Mouse (Mus musculus): ENCODE data around the gene Dusp3. TPM values are rescaled to one million over a fixed set of nuclear protein-coding genes. Genes with fewer than 3 reads are reported as not detected.
A peak's percentile ranks its signal among the peaks of the same experiment; 100 is the strongest.

Dusp3 gene
- total and polyA plus RNA-seq, 2 experiments from 2014 or later, result 36.3 to 44.1 TPM

- H3K4me1 ChIP-seq (ENCODE audit: insufficient read depth, low read length), result peaks cover 1% of the 10 kb centered on the region; the same call in 1 of the 2 replicates
- no peak for TF ChIP-seq CTCF (IDR thresholded peaks at IDR 0.05)
- WGBS, result 13% methylated on average over 7 of the region's 7 CpGs
- ATAC-seq (ENCODE audit: low FRiP score), result no peak
- DNase-seq (ENCODE audit: low spot score), result no peak
- no peak overlapping the region for H3K4me3 ChIP-seq (ENCODE audit: low read depth, low read length)
- H3K27ac ChIP-seq (ENCODE audit: low read depth, low read length), result no peak overlapping the region
- H3K4me2 ChIP-seq (ENCODE audit: low read depth, low read length, poor library complexity, severe bottlenecking), result no peak overlapping the region
- no peak overlapping the region for H3K9ac ChIP-seq (replicated peaks; ENCODE audit: low read length, poor library complexity, severe bottlenecking)
- no peaks in the 10 kb centered on the region; the same call in 1 of the 2 replicates for H3K36me3 ChIP-seq (ENCODE audit: insufficient read depth, low read length)
- no peaks in the 10 kb centered on the region for H3K9me3 ChIP-seq (ENCODE audit: low read length)
- H3K27me3 ChIP-seq (ENCODE audit: insufficient read depth, low read length), result peaks cover 29% of the 10 kb centered on the region
Measured at GRCm38 (mm10) chr11:101968311-101968710, 18.5 kb downstream of the Dusp3 start.

GRCm38 (mm10) chr11:101966965-101967614 is 19.7 kb downstream of the Dusp3 start, which contains the start of gene Sost:
Gene Sost, minus strand, starts transcription at chr11:101967015.
- peaks cover 5% of the 10 kb centered on the region; the same call in 1 of the 2 replicates for H3K4me1 ChIP-seq (ENCODE audit: insufficient read depth, low read length)
- no peaks in the 10 kb centered on the region for H3K36me3 ChIP-seq (ENCODE audit: insufficient read depth, low read length)
- DNase-seq (ENCODE audit: low spot score), result no peak
- 28% methylated on average over 10 of the region's 10 CpGs for WGBS
- H3K4me2 ChIP-seq (ENCODE audit: low read depth, low read length, poor library complexity, severe bottlenecking), result no peak within 1 kb of the TSS
- no peak within 1 kb of the TSS for H3K4me3 ChIP-seq (ENCODE audit: low read depth, low read length)
- TF ChIP-seq CTCF (IDR thresholded peaks at IDR 0.05), result no peak
- no peak within 1 kb of the TSS; the same call in 1 of the 2 replicates for H3K9ac ChIP-seq (replicated peaks; ENCODE audit: low read length, poor library complexity, severe bottlenecking)
- H3K9me3 ChIP-seq (ENCODE audit: low read length), result no peaks in the 10 kb centered on the region
- no peak within 1 kb of the TSS for H3K27ac ChIP-seq (ENCODE audit: low read depth, low read length)
- no peak for ATAC-seq (ENCODE audit: low FRiP score)
- peaks cover 39% of the 10 kb centered on the region for H3K27me3 ChIP-seq (ENCODE audit: insufficient read depth, low read length)

GRCm38 (mm10) chr11:101965553-101965952 is 21.3 kb downstream of the Dusp3 start:
- WGBS, result 10% methylated on average over 2 of the region's 2 CpGs
- Histone ChIP-seq H3K4me2 (ENCODE audit: low read depth, low read length, poor library complexity, severe bottlenecking) (no peak overlapping the region), H3K9me3 (ENCODE audit: low read length) (no peaks in the 10 kb centered on the region), H3K36me3 (ENCODE audit: insufficient read depth, low read length) (no peaks in the 10 kb centered on the region), H3K27ac (ENCODE audit: low read depth, low read length) (no peak overlapping the region), H3K27me3 (ENCODE audit: insufficient read depth, low read length) (peaks cover 54% of the 10 kb centered on the region), H3K4me1 (ENCODE audit: insufficient read depth, low read length) (peaks cover 5% of the 10 kb centered on the region; the same call in 1 of the 2 replicates), H3K4me3 (ENCODE audit: low read depth, low read length) (no peak overlapping the region), H3K9ac (replicated peaks; ENCODE audit: low read length, poor library complexity, severe bottlenecking) (no peak overlapping the region)
- DNase-seq (ENCODE audit: low spot score) (no peak), ATAC-seq (ENCODE audit: low FRiP score) (no peak)
- no peak for TF ChIP-seq CTCF (IDR thresholded peaks at IDR 0.05)

- no peak overlapping the region for H3K9ac ChIP-seq (replicated peaks; ENCODE audit: low read length, poor library complexity, severe bottlenecking)
- TF ChIP-seq CTCF (IDR thresholded peaks at IDR 0.05), result no peak
Measured at GRCm38 (mm10) chr11:101964647-101965046, 22.2 kb downstream of the Dusp3 start.

GRCm38 (mm10) chr11:101963473-101964291 is 23.1 kb downstream of the Dusp3 start:
- Histone ChIP-seq H3K9me3 (ENCODE audit: low read length) (no peaks in the 10 kb centered on the region), H3K9ac (replicated peaks; ENCODE audit: low read length, poor library complexity, severe bottlenecking) (peak overlapping the region; percentile 64), H3K27ac (ENCODE audit: low read depth, low read length) (peak overlapping the region; percentile 18; the same call in 1 of the 2 replicates), H3K4me2 (ENCODE audit: low read depth, low read length, poor library complexity, severe bottlenecking) (peak overlapping the region; percentile 95), H3K4me1 (ENCODE audit: insufficient read depth, low read length) (peaks cover 5% of the 10 kb centered on the region; the same call in 1 of the 2 replicates), H3K36me3 (ENCODE audit: insufficient read depth, low read length) (no peaks in the 10 kb centered on the region), H3K4me3 (ENCODE audit: low read depth, low read length) (peak overlapping the region; percentile 57), H3K27me3 (ENCODE audit: insufficient read depth, low read length) (peaks cover 61% of the 10 kb centered on the region)
- TF ChIP-seq CTCF (IDR thresholded peaks at IDR 0.05), result no peak
- ATAC-seq (ENCODE audit: low FRiP score) (peak; percentile 63), DNase-seq (ENCODE audit: low spot score) (peak; percentile 47)
- under 1% methylated on average over 78 of the region's 78 CpGs for WGBS

More at GRCm38 (mm10) chr11:101964647-101965046, 22.2 kb downstream of the Dusp3 start:
- peaks cover 5% of the 10 kb centered on the region; the same call in 1 of the 2 replicates for H3K4me1 ChIP-seq (ENCODE audit: insufficient read depth, low read length)
- H3K9me3 ChIP-seq (ENCODE audit: low read length), result no peaks in the 10 kb centered on the region
- no peaks in the 10 kb centered on the region for H3K36me3 ChIP-seq (ENCODE audit: insufficient read depth, low read length)
- WGBS, result 6% methylated on average over 8 of the region's 8 CpGs
- peak overlapping the region; percentile 95; the same call in 1 of the 2 replicates for H3K4me2 ChIP-seq (ENCODE audit: low read depth, low read length, poor library complexity, severe bottlenecking)
- H3K4me3 ChIP-seq (ENCODE audit: low read depth, low read length), result peak overlapping the region; percentile 57; the same call in 1 of the 2 replicates
- no peak overlapping the region for H3K27ac ChIP-seq (ENCODE audit: low read depth, low read length)
- no peak for DNase-seq (ENCODE audit: low spot score)
- peaks cover 59% of the 10 kb centered on the region for H3K27me3 ChIP-seq (ENCODE audit: insufficient read depth, low read length)
- no peak for ATAC-seq (ENCODE audit: low FRiP score)

Data from midbrain, postnatal 0 days (tissue).